Mouse (Mus musculus) liver, embryonic 13.5 days (tissue): ENCODE measurements around the gene Echdc2. TPM values are rescaled to one million over a fixed set of nuclear protein-coding genes. Genes with fewer than 3 reads are reported as not detected.
"Not testable (repeated sequence)": the region's sequence is repeated elsewhere in the genome, so short reads cannot be mapped to it uniquely, and the experiment has no call there.

Experiments
- ATAC-seq: fragments of 200-750 bp; cut with Nextera tagmentation; 2 replicates; pipeline ENCODE4 v1.8.0; 2017; ENCODE audit warnings: low read depth, mild to moderate bottlenecking, moderate number of reproducible peaks, moderate library complexity
- DNase-seq: peaks from one replicate; pipeline ENCODE4 v3.0.0; 2022
- H3K27ac ChIP-seq: fragments of 300-500 bp; sonication (generic); 2 replicates; pipeline ENCODE4 v1.5.1; 2015; ENCODE audit warnings: moderate library complexity, mild to moderate bottlenecking, inconsistent platforms
- H3K27me3 ChIP-seq: fragments of 300-500 bp; sonication (generic); 2 replicates; pipeline ENCODE4 v1.6.1; 2015; ENCODE audit warnings: mild to moderate bottlenecking, inconsistent platforms
- H3K36me3 ChIP-seq: fragments of 300-500 bp; sonication (generic); 2 replicates; pipeline ENCODE4 v1.6.1; 2015; ENCODE audit warnings: mild to moderate bottlenecking, inconsistent platforms
- H3K4me1 ChIP-seq: fragments of 300-500 bp; sonication (generic); replicated peaks from 2 replicates; pipeline ENCODE4 v1.6.1; 2015; ENCODE audit warnings: inconsistent platforms
- H3K4me2 ChIP-seq: fragments of 300-500 bp; sonication (generic); 2 replicates; pipeline ENCODE4 v1.6.1; 2015; ENCODE audit warnings: inconsistent platforms, mild to moderate bottlenecking, moderate library complexity
- H3K4me3 ChIP-seq: fragments of 300-500 bp; sonication (generic); replicated peaks from 2 replicates; pipeline ENCODE4 v1.5.1; 2015; ENCODE audit warnings: mild to moderate bottlenecking, inconsistent platforms
- H3K9ac ChIP-seq: fragments of 300-500 bp; sonication (generic); 2 replicates; pipeline ENCODE4 v1.6.1; 2015; ENCODE audit warnings: mild to moderate bottlenecking, inconsistent platforms
- H3K9me3 ChIP-seq: fragments of 300-500 bp; sonication (generic); replicated peaks from 2 replicates; pipeline ENCODE4 v1.6.1; 2016; ENCODE audit warnings: inconsistent platforms
- WGBS: fragments of 180-500 bp; shearing (Covaris S2); methylation state at CpG from one replicate; pipeline ENCODE4 v1.1.7; 2015; ENCODE audit not compliant: insufficient replicate concordance; 5-methylcytosine and 5-hydroxymethylcytosine counted together
- polyA plus RNA-seq: library from polyadenylated mRNA; unstranded; fragments of >200 nt; fragmentation: Nextera tagmentation; extraction: Ambion mirVana; gene quantifications from 2 replicates; pipeline ENCODE4 v1.2.1, GENCODE M21; 2015

Echdc2 gene
- polyA plus RNA-seq, 1 experiment from 2014 or later = 10.2 TPM

- no peaks in the 10 kb centered on the region for H3K27me3 ChIP-seq
- H3K9ac ChIP-seq = no peak overlapping the region
- H3K36me3 ChIP-seq = no peaks in the 10 kb centered on the region
- no peak for DNase-seq
- H3K4me1 ChIP-seq = no peaks in the 10 kb centered on the region
- no peak overlapping the region for H3K4me3 ChIP-seq
- no peaks in the 10 kb centered on the region for H3K9me3 ChIP-seq
- H3K27ac ChIP-seq = no peak overlapping the region
- no peak for ATAC-seq
- no peak overlapping the region for H3K4me2 ChIP-seq
Observed at GRCm38 (mm10) chr4:108143778-108144177, 21.5 kb upstream of the Echdc2 start.

DNA sequence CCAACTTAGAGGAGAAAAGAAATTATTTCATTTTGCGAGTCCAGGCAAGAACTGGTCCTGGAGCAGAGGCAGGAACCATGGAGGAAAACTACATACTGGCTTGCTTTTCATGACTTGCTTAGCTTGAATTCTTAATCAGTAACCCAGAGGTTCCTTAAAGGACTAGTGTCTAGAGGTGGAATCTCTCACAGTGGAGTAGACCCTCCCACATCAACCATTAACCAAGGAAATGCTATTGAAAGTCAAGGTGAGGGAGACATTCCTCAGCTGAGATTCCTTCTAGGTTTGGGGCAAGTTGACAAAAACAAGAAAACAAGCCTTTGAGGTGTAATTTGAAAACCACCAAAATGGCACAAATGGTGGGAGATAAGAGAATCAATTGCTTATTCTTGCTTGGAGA lies 20.4 kb upstream of the Echdc2 start, which contains the start of gene Scp2:
Scp2 (minus strand) TSS at position 119 of the 400 bp plus-strand sequence.
- no peak within 1 kb of the TSS for H3K4me3 ChIP-seq
- no peaks in the 10 kb centered on the region for H3K4me1 ChIP-seq
- H3K36me3 ChIP-seq = no peaks in the 10 kb centered on the region
- H3K27ac ChIP-seq = no peak within 1 kb of the TSS
- H3K9ac ChIP-seq = no peak within 1 kb of the TSS
- H3K4me2 ChIP-seq = no peak within 1 kb of the TSS
- no peaks in the 10 kb centered on the region for H3K27me3 ChIP-seq
- ATAC-seq = no peak
- no peak for DNase-seq
- H3K9me3 ChIP-seq = no peaks in the 10 kb centered on the region
- WGBS = 63% methylated on average over 1 of the region's 1 CpGs

GRCm38 (mm10) chr4:108145554-108145953 lies 19.7 kb upstream of the Echdc2 start:
- not testable (repeated sequence) for H3K27ac ChIP-seq, H3K9ac ChIP-seq, H3K4me1 ChIP-seq, ATAC-seq, H3K9me3 ChIP-seq, H3K4me2 ChIP-seq, H3K4me3 ChIP-seq, H3K27me3 ChIP-seq, DNase-seq, H3K36me3 ChIP-seq
- 40% methylated on average over 3 of the region's 3 CpGs for WGBS

GRCm38 (mm10) chr4:108155141-108155540 lies 10.1 kb upstream of the Echdc2 start:
- H3K4me1 ChIP-seq, H3K27ac ChIP-seq, H3K27me3 ChIP-seq, H3K36me3 ChIP-seq, DNase-seq, H3K4me2 ChIP-seq, H3K9me3 ChIP-seq, H3K9ac ChIP-seq, H3K4me3 ChIP-seq, ATAC-seq: not testable (repeated sequence)
- 41% methylated on average over 1 of the region's 1 CpGs for WGBS

- no peak for ATAC-seq
- Histone ChIP-seq H3K36me3 (no peaks in the 10 kb centered on the region), H3K27me3 (peaks cover 28% of the 10 kb centered on the region), H3K4me1 (no peaks in the 10 kb centered on the region; the same call in 1 of the 2 replicates), H3K4me2 (no peak overlapping the region), H3K9ac (no peak overlapping the region), H3K4me3 (no peak overlapping the region), H3K27ac (no peak overlapping the region), H3K9me3 (no peaks in the 10 kb centered on the region)
- no peak for DNase-seq
- WGBS = 70% methylated on average over 8 of the region's 8 CpGs
Observed at GRCm38 (mm10) chr4:108161936-108162335, 3.3 kb upstream of the Echdc2 start.

DNA sequence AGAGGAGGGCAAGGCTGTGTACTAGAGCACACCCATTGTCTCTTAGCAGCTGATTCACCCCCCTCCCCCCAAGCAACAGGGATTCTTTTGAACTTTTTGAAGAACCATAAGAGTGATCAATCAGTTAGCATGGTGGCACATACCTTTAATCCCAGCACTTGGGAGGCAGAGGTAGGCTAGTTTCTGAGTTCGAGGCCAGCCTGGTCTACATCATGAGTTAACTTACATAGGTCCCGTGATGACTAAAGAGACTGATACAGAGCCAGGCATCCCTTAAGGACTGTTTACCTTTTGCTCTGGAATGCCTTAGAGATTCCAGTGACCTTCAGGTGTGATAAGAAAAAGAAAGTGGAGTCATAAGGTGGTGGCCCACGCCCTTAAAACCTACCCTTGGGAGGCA lies 1.9 kb upstream of the Echdc2 start:
- WGBS = 61% methylated on average over 3 of the region's 3 CpGs
- Histone ChIP-seq H3K36me3 (no peaks in the 10 kb centered on the region), H3K4me2 (no peak overlapping the region), H3K9me3 (no peaks in the 10 kb centered on the region), H3K4me1 (no peaks in the 10 kb centered on the region; the same call in 1 of the 2 replicates), H3K27ac (no peak overlapping the region), H3K27me3 (peaks cover 28% of the 10 kb centered on the region), H3K4me3 (no peak overlapping the region), H3K9ac (no peak overlapping the region)
- DNase-seq = no peak
- no peak for ATAC-seq

- WGBS = 58% methylated on average over 4 of the region's 4 CpGs
- no peak overlapping the region for H3K4me2 ChIP-seq
- ATAC-seq (no peak), DNase-seq (no peak)
- no peaks in the 10 kb centered on the region for H3K36me3 ChIP-seq
- H3K4me3 ChIP-seq = no peak overlapping the region
- no peak overlapping the region for H3K9ac ChIP-seq
- H3K4me1 ChIP-seq = no peaks in the 10 kb centered on the region; the same call in 1 of the 2 replicates
- no peaks in the 10 kb centered on the region for H3K9me3 ChIP-seq
- no peak overlapping the region for H3K27ac ChIP-seq
- peaks cover 28% of the 10 kb centered on the region for H3K27me3 ChIP-seq
Observed at GRCm38 (mm10) chr4:108166874-108167273, 1.6 kb downstream of the Echdc2 start.

DNA sequence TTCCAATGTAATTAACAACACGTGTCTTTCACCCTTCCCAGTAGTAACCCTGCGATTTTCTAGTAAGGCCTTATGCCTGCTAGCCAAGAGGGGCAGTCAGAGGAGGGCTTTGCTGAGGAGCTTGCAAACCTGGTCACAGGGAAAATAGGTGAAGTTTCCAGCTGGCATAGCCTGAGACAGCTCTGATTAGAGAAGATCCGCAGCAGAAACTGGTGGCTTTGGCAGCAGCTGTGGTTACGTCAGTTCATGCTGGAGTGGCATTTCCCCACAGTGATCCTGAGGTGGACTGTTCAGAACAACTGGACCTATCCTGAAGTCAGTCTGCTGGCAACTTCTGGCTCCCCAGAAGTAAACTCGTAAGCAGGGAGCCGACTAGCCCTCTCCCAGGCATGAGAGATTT lies 2.8 kb downstream of the Echdc2 start:
- H3K4me2 ChIP-seq = no peak overlapping the region
- WGBS = 73% methylated on average over 6 of the region's 6 CpGs
- ATAC-seq = no peak
- peaks cover 28% of the 10 kb centered on the region for H3K27me3 ChIP-seq
- H3K36me3 ChIP-seq = no peaks in the 10 kb centered on the region
- no peak overlapping the region for H3K9ac ChIP-seq
- no peak overlapping the region for H3K4me3 ChIP-seq
- no peak overlapping the region for H3K27ac ChIP-seq
- H3K4me1 ChIP-seq = no peaks in the 10 kb centered on the region; the same call in 1 of the 2 replicates
- H3K9me3 ChIP-seq = no peaks in the 10 kb centered on the region
- DNase-seq = no peak

GRCm38 (mm10) chr4:108182278-108182677 lies 17.0 kb downstream of the Echdc2 start:
- Histone ChIP-seq H3K4me1 (no peaks in the 10 kb centered on the region), H3K9me3 (no peaks in the 10 kb centered on the region), H3K27me3 (no peaks in the 10 kb centered on the region), H3K4me3 (no peak overlapping the region), H3K9ac (no peak overlapping the region), H3K27ac (no peak overlapping the region), H3K36me3 (no peaks in the 10 kb centered on the region), H3K4me2 (no peak overlapping the region)
- ATAC-seq = no peak
- DNase-seq = no peak
- WGBS = 45% methylated on average over 1 of the region's 1 CpGs

GRCm38 (mm10) chr4:108192821-108193323 lies 27.6 kb downstream of the Echdc2 start:
- H3K9ac ChIP-seq = no peak overlapping the region
- DNase-seq (no peak), ATAC-seq (no peak)
- H3K9me3 ChIP-seq = no peaks in the 10 kb centered on the region
- H3K4me3 ChIP-seq = no peak overlapping the region
- no peak overlapping the region for H3K4me2 ChIP-seq
- 53% methylated on average over 2 of the region's 2 CpGs for WGBS
- H3K4me1 ChIP-seq = no peaks in the 10 kb centered on the region
- no peaks in the 10 kb centered on the region for H3K27me3 ChIP-seq
- H3K36me3 ChIP-seq = no peaks in the 10 kb centered on the region
- no peak overlapping the region for H3K27ac ChIP-seq

DNA sequence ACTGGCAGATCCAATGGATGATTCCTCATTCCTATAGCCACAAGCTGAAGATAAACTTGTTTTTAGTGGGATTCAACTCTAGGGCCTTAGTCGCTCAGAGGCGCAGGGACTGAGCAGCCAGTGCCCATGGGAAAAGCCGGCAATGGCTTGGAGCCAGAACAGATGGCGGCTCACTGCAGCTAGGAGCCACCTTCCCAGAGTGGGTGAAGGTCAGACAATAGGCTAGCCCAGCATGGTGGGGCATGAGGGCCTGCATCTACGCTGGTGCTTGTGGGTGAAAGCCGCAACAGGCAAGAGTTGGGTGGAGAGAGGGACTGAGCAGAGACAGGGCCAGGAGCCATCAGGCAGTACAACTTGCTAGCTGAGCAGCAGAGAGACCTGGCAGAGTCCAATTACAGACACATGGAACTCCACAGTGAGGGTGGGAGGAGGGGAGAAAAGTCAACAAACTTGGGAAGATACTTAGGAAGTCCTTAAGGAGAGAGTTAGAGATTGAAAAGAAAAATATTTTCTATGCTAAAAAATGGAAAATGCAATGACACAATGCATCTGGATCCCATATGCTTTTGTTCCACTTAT lies 31.1 kb downstream of the Echdc2 start:
- no peak for DNase-seq
- 70% methylated on average over 6 of the region's 6 CpGs for WGBS
- Histone ChIP-seq H3K4me1 (no peaks in the 10 kb centered on the region), H3K27ac (no peak overlapping the region), H3K4me3 (no peak overlapping the region), H3K9ac (no peak overlapping the region), H3K27me3 (no peaks in the 10 kb centered on the region), H3K9me3 (no peaks in the 10 kb centered on the region), H3K36me3 (no peaks in the 10 kb centered on the region), H3K4me2 (no peak overlapping the region)
- ATAC-seq = no peak

GRCm38 (mm10) chr4:108199236-108199635 lies 34.0 kb downstream of the Echdc2 start:
- ATAC-seq (no peak), DNase-seq (no peak)
- Histone ChIP-seq H3K27me3 (no peaks in the 10 kb centered on the region), H3K9ac (no peak overlapping the region), H3K27ac (no peak overlapping the region), H3K4me2 (no peak overlapping the region), H3K9me3 (no peaks in the 10 kb centered on the region), H3K36me3 (no peaks in the 10 kb centered on the region), H3K4me3 (no peak overlapping the region), H3K4me1 (no peaks in the 10 kb centered on the region)
- whole genome bisulfite sequencing = 42% methylated on average over 2 of the region's 2 CpGs
